Mouse (Mus musculus): ENCODE measurements around the gene Smim20. TPM values are rescaled to one million over a fixed set of nuclear protein-coding genes. Genes with fewer than 3 reads are reported as not detected.

Gene Smim20
- polyA plus RNA-seq, 1 experiment from 2014 or later, result 79.5 TPM

DNA sequence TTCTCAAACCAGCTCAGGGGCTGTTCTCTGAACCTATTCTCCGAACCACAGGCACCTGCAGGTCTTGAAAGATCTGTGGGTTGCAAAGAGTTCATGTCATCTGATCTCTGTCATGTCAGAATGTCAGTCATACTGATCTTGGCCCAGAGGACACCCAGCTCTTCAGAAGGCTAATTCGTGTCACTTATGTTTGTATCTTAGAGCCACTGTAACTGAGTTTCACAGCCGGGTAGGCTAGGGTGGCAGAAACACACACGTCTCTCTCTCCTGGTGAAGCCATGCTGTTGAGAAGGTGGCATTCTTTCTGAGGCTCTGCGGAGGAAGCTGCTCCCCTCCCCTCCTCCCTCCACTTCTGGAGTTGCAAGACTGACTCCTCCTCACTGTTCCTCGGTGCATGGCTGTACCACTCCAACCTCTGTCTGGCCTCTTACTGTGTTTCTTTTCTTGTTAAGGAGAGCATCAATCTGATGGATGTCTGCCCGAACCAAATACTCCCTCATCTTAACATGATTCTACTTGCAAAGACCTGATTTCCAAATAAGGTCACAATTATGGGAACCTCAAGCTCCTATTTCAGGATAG lies 51.1 kb downstream of the Smim20 start:
- 89% methylated on average over 7 of the region's 7 CpGs for WGBS
- no peak overlapping the region for H3K9ac ChIP-seq
- no peak overlapping the region for H3K27ac ChIP-seq (replicated peaks)
- no peak overlapping the region for H3K4me3 ChIP-seq
- H3K27me3 ChIP-seq, result no peaks in the 10 kb centered on the region
- H3K4me1 ChIP-seq (replicated peaks), result no peaks in the 10 kb centered on the region
- no peak overlapping the region for H3K4me2 ChIP-seq
- no peaks in the 10 kb centered on the region for H3K36me3 ChIP-seq
- H3K9me3 ChIP-seq, result no peaks in the 10 kb centered on the region
- no peak for ATAC-seq (ENCODE audit: low FRiP score, low read depth)

DNA sequence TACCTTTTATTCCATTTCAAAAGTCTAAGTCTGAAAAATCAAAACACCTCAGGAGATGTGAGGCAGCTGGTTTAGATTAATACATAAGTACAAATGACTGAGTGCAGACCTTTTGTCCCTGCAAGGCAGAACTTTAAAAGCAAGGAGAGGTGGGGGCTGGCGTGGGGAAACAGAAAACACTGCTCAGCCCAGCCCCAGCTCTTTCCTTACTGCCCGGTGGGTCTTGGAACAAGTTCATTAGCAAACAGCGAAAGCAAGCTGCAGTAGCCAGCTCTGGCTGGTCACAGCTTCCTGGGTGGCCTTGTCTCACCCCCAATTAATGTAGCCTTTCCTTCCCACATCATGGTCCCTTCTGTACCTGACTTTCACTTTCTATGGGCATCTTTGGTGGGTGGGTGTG lies 53.4 kb downstream of the Smim20 start:
- Histone ChIP-seq H3K4me3 (no peak overlapping the region), H3K9me3 (no peaks in the 10 kb centered on the region), H3K27ac (replicated peaks) (no peak overlapping the region), H3K4me1 (replicated peaks) (peaks cover 7% of the 10 kb centered on the region), H3K9ac (no peak overlapping the region), H3K36me3 (no peaks in the 10 kb centered on the region), H3K27me3 (no peaks in the 10 kb centered on the region), H3K4me2 (no peak overlapping the region)
- WGBS, result 61% methylated on average over 3 of the region's 3 CpGs
- ATAC-seq (ENCODE audit: low FRiP score, low read depth), result no peak

DNA sequence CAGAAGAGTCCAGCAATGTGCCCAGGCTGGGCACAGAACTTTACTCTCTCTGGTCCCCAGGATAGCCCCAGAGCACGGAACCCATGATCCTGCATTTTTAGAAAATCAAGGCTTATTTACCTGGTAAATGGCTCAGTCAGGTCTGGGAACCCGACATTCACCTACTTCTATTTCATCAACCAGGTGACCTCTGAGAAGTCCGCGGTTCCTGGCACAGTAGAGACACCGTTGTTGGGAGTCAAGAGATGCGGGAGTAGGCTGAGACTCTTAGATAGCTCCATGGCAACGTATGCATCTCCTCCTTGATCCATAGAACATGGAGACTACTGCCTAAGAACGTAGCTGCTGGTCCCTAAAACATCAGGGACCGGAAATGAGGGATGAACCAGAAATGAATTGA lies 55.0 kb downstream of the Smim20 start:
- Histone ChIP-seq H3K9ac (no peak overlapping the region), H3K4me2 (no peak overlapping the region), H3K4me3 (no peak overlapping the region), H3K27me3 (no peaks in the 10 kb centered on the region), H3K9me3 (no peaks in the 10 kb centered on the region), H3K27ac (replicated peaks) (no peak overlapping the region), H3K36me3 (no peaks in the 10 kb centered on the region), H3K4me1 (replicated peaks) (peaks cover 14% of the 10 kb centered on the region)
- 96% methylated on average over 9 of the region's 9 CpGs for WGBS
- ATAC-seq (ENCODE audit: low FRiP score, low read depth), result no peak

GRCm38 (mm10) chr5:53322471-53322870 lies 55.6 kb downstream of the Smim20 start:
- Histone ChIP-seq H3K4me3 (no peak overlapping the region), H3K27me3 (no peaks in the 10 kb centered on the region), H3K27ac (replicated peaks) (no peak overlapping the region), H3K4me2 (no peak overlapping the region), H3K9ac (no peak overlapping the region), H3K9me3 (no peaks in the 10 kb centered on the region), H3K36me3 (no peaks in the 10 kb centered on the region), H3K4me1 (replicated peaks) (peaks cover 14% of the 10 kb centered on the region)
- ATAC-seq (ENCODE audit: low FRiP score, low read depth), result no peak
- 83% methylated on average over 11 of the region's 11 CpGs for WGBS

DNA sequence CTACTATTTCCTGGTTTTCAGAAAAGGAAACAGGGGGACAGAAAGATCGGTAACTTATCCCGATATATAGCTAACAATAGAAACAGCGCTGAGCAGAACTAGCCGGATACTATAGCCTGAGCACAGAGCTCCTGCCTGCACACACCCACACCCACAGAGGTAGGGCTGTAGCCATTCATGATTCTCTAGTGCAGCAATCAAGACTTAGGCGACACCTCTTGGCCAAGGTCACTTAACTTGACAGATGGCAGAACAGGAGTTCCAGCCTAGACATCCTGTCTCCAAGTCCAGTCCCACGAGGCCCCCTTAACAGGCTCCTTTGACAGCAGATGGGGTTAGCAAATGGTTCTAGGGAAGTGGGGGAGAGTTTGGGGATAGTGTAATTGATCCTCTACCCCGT lies 56.2 kb downstream of the Smim20 start:
- Histone ChIP-seq H3K4me3 (no peak overlapping the region), H3K36me3 (no peaks in the 10 kb centered on the region), H3K27me3 (no peaks in the 10 kb centered on the region), H3K4me1 (replicated peaks) (peaks cover 14% of the 10 kb centered on the region), H3K27ac (replicated peaks) (no peak overlapping the region), H3K4me2 (no peak overlapping the region), H3K9ac (no peak overlapping the region), H3K9me3 (no peaks in the 10 kb centered on the region)
- 73% methylated on average over 7 of the region's 7 CpGs for WGBS
- no peak for ATAC-seq (ENCODE audit: low FRiP score, low read depth)

DNA sequence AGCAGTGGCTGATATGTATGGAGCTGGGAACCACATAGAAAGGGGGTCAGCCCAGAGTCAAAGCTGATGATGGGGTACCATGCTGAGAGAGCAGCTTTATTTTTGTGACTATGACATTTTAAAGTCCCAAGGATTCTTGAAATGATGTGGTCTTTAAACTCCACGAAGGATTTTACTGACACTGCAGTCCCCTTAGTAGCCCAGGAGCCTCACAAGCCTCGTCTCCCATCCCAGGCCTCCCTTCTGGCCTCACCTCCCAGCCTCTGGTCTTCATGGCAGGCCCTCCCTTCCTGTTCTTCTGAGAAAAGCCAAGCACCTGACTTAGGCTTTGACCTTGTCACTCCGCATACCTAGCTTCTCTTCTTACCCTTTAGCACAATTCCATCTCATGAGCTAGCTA lies 57.4 kb downstream of the Smim20 start:
- ATAC-seq (ENCODE audit: low FRiP score, low read depth), result no peak
- Histone ChIP-seq H3K4me3 (no peak overlapping the region), H3K36me3 (no peaks in the 10 kb centered on the region), H3K27me3 (no peaks in the 10 kb centered on the region), H3K9ac (no peak overlapping the region), H3K9me3 (no peaks in the 10 kb centered on the region), H3K4me2 (no peak overlapping the region), H3K27ac (replicated peaks) (no peak overlapping the region), H3K4me1 (replicated peaks) (peaks cover 14% of the 10 kb centered on the region)
- WGBS, result 66% methylated on average over 3 of the region's 3 CpGs

GRCm38 (mm10) chr5:53324791-53325190 lies 57.9 kb downstream of the Smim20 start:
- H3K9me3 ChIP-seq, result no peaks in the 10 kb centered on the region
- WGBS, result 31% methylated on average over 6 of the region's 6 CpGs

DNA sequence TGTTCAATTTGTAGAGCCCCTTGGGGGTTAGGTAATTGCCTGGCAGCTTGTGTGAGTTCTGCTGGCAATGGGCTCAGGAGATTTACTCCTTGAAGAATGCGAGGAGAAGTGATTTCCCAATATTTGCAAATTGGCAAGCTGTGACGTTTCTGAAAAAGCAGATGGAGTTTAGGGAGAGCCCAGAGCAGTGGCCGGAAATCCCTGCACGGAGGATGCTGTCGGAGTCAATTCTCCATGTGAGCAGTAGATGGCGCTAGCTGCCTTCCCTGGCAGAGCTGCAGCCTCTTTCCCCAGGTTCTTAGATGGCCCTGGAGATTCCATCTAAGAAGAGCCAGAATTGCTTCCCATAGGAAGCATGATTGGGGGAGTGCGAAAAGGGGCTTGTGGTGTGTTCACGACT lies 59.1 kb downstream of the Smim20 start:
- no peaks in the 10 kb centered on the region for H3K36me3 ChIP-seq
- no peaks in the 10 kb centered on the region for H3K9me3 ChIP-seq
- ATAC-seq (ENCODE audit: low FRiP score, low read depth), result peak; percentile 86
- no peak overlapping the region for H3K4me3 ChIP-seq
- H3K9ac ChIP-seq, result no peak overlapping the region
- no peaks in the 10 kb centered on the region for H3K27me3 ChIP-seq
- no peak overlapping the region for H3K27ac ChIP-seq (replicated peaks)
- WGBS, result 3% methylated on average over 8 of the region's 8 CpGs
- H3K4me1 ChIP-seq (replicated peaks), result peaks cover 14% of the 10 kb centered on the region
- H3K4me2 ChIP-seq, result peak overlapping the region; percentile 38

More at GRCm38 (mm10) chr5:53324791-53325190, 57.9 kb downstream of the Smim20 start:
- Histone ChIP-seq H3K4me3 (no peak overlapping the region), H3K27me3 (no peaks in the 10 kb centered on the region), H3K4me1 (replicated peaks) (peaks cover 14% of the 10 kb centered on the region), H3K36me3 (no peaks in the 10 kb centered on the region), H3K27ac (replicated peaks) (no peak overlapping the region), H3K9ac (no peak overlapping the region), H3K4me2 (no peak overlapping the region)
- ATAC-seq (ENCODE audit: low FRiP score, low read depth), result no peak

GRCm38 (mm10) chr5:53326491-53326890 lies 59.6 kb downstream of the Smim20 start:
- Histone ChIP-seq H3K4me1 (replicated peaks) (peaks cover 14% of the 10 kb centered on the region), H3K4me3 (no peak overlapping the region), H3K27me3 (no peaks in the 10 kb centered on the region), H3K27ac (replicated peaks) (no peak overlapping the region), H3K36me3 (no peaks in the 10 kb centered on the region), H3K9ac (no peak overlapping the region), H3K4me2 (peak overlapping the region; percentile 38; the same call in 1 of the 2 replicates), H3K9me3 (no peaks in the 10 kb centered on the region)
- ATAC-seq (ENCODE audit: low FRiP score, low read depth), result peak; percentile 54
- 52% methylated on average over 5 of the region's 5 CpGs for WGBS

Other genes with a start within 250 kb of the Smim20 start
- gene Slc34a2, start 229.0 kb upstream of the Smim20 start, polyA plus RNA-seq (2015; fragmentation: Nextera tagmentation; extraction: Ambion mirVana), result 0.05 and 0.17 TPM in 2 replicates
- gene Sel1l3, start 53.2 kb upstream of the Smim20 start, polyA plus RNA-seq (2015; fragmentation: Nextera tagmentation; extraction: Ambion mirVana), result 6.3 and 6.9 TPM in 2 replicates
- gene Rbpj, start 199.1 kb downstream of the Smim20 start, polyA plus RNA-seq (2015; fragmentation: Nextera tagmentation; extraction: Ambion mirVana), result 28.0 and 29.6 TPM in 2 replicates